ENCODE assay signal across 26 mouse cellular contexts in genomic region chr11:77746652-77747051, GRCm38 (mm10). TPM values are rescaled to one million over a fixed set of nuclear protein-coding genes. Genes with fewer than 3 reads are reported as not detected.
A peak's percentile ranks its signal among the peaks of the same experiment; 100 is the strongest.
DNase-seq lines count a peak whose midpoint lies in the region; ATAC-seq and TF ChIP-seq lines count a peak whose summit lies in the region.
"Had no signal": no experiment of that assay in that cellular context is flagged by ENCODE, and none has a peak within 500 bp of the region (broad histone marks: within the 10 kb centered on the region; RNA-seq: fewer than 3 reads in every experiment).

No protein-coding gene starts in this region.

- H3K9me3 ChIP-seq in MEL (replicated peaks; ENCODE audit: insufficient read depth, low read length), result no peaks in the 10 kb centered on the region
- H3K9me3 ChIP-seq in liver, embryonic 14.5 days (ENCODE audit: control insufficient read depth, low read length), result no peaks in the 10 kb centered on the region
- H3K9me3 ChIP-seq: embryonic facial prominence, embryonic 13.5 days; forebrain, embryonic 13.5 days; hindbrain, embryonic 13.5 days had no signal

- no peaks in the 10 kb centered on the region for H3K79me2 ChIP-seq in MEL (ENCODE audit: control insufficient read depth, insufficient read depth, low read length, poor library complexity)

- peak; percentile 52 for DNase-seq in MEL (ENCODE audit: low read depth, low spot score)
- peak; percentile 34 for DNase-seq in ZHBTc4 (ENCODE audit: low read depth, low spot score)
- DNase-seq in liver, embryonic 14.5 days (ENCODE audit: low read depth in 3 of 3, low spot score in 3 of 3), result peak in 1 of 3 experiments; percentile 42
- DNase-seq in MN1 (ENCODE audit: low spot score), result no peak
- no peak for DNase-seq in lung, postnatal 14 days
- no peak for DNase-seq in thymus, postnatal 4 days
- DNase-seq: adrenal gland, adult 8-10 months; adrenal gland, postnatal 36 days; cerebellum, adult 2 months; cerebellum, postnatal 25 days; forebrain, postnatal 0 days; gastrocnemius, adult 2 months; gastrocnemius, postnatal 25 days; heart, postnatal 10 days had no signal

- no peak overlapping the region for H3K27ac ChIP-seq in MEL (ENCODE audit: control insufficient read depth, low read depth, low read length)
- no peak overlapping the region for H3K27ac ChIP-seq in liver, embryonic 14.5 days
- H3K27ac ChIP-seq: embryonic facial prominence, embryonic 13.5 days; forebrain, embryonic 13.5 days; gastrocnemius, adult 2 months; hindbrain, embryonic 13.5 days; hindbrain, postnatal 0 days had no signal

- no peak for TF ChIP-seq EP300 in MEL (IDR thresholded peaks at IDR 0.05; ENCODE audit: low read depth in 1 of 2, low read length in 2 of 2)
- TF ChIP-seq EP300 in liver, embryonic 14.5 days (IDR thresholded peaks at IDR 0.05; ENCODE audit: low read depth), result no peak

- TF ChIP-seq POLR2A in MEL (IDR thresholded peaks at IDR 0.05; ENCODE audit: control insufficient read depth in 1 of 2, insufficient read depth in 1 of 2, low read depth in 1 of 2, low read length in 2 of 2, poor library complexity in 1 of 2), result no peak

- H3K9ac ChIP-seq in MEL (ENCODE audit: control insufficient read depth, low read depth, low read length, poor library complexity, severe bottlenecking), result no peak overlapping the region
- H3K9ac ChIP-seq in liver, embryonic 14.5 days (replicated peaks), result no peak overlapping the region
- H3K9ac ChIP-seq: embryonic facial prominence, embryonic 13.5 days; forebrain, embryonic 13.5 days; forebrain, postnatal 0 days; hindbrain, embryonic 13.5 days had no signal

- H3K4me3 ChIP-seq in MEL (ENCODE audit: control insufficient read depth in 1 of 2, insufficient read depth in 1 of 2, low read depth in 2 of 2, low read length in 2 of 2), result no peak overlapping the region
- H3K4me3 ChIP-seq in liver, embryonic 14.5 days (ENCODE audit: insufficient read depth in 1 of 2, low read depth in 2 of 2, low read length in 2 of 2), result no peak overlapping the region
- H3K4me3 ChIP-seq: embryonic facial prominence, embryonic 13.5 days; forebrain, embryonic 13.5 days; gastrocnemius, adult 2 months; hindbrain, embryonic 13.5 days had no signal

- H3K4me2 ChIP-seq in liver, embryonic 14.5 days (ENCODE audit: low read depth), result no peak overlapping the region
- H3K4me2 ChIP-seq: embryonic facial prominence, embryonic 13.5 days; forebrain, embryonic 13.5 days; hindbrain, embryonic 13.5 days had no signal

- 0 out of 4 replicates have a peak, but pooled peaks cover 0 to 2% of the 10 kb centered on the region in 2 experiments for H3K27me3 ChIP-seq in MEL (ENCODE audit: control insufficient read depth in 1 of 2, insufficient read depth in 2 of 2, low read length in 2 of 2)
- H3K27me3 ChIP-seq in liver, embryonic 14.5 days (ENCODE audit: control insufficient read depth, insufficient read depth, low read length), result no peaks in the 10 kb centered on the region
- H3K27me3 ChIP-seq: CH12.LX; embryonic facial prominence, embryonic 13.5 days; forebrain, embryonic 13.5 days; hindbrain, embryonic 13.5 days; Patski had no signal

- no peak for TF ChIP-seq CTCF in MEL (IDR thresholded peaks at IDR 0.05 in 2 of 3, conservative IDR thresholded peaks at IDR 0.05 in 1 of 3; ENCODE audit: control insufficient read depth in 1 of 3, insufficient read depth in 1 of 3, low read depth in 2 of 3, low read length in 3 of 3, poor library complexity in 1 of 3, severe bottlenecking in 1 of 3)
- no peak for TF ChIP-seq CTCF in liver, embryonic 14.5 days (IDR thresholded peaks at IDR 0.05; ENCODE audit: low read depth)

- peak; percentile 76 for ATAC-seq in liver, embryonic 14.5 days (ENCODE audit: insufficient read depth)
- ATAC-seq in megakaryocyte-erythroid progenitor cell, adult 5-6 weeks (replicated peaks; ENCODE audit: low FRiP score, low TSS enrichment, poor library complexity, severe bottlenecking), result 0 out of 2 replicates have a peak, but pooled peaks have one; percentile 67
- ATAC-seq: forebrain, embryonic 13.5 days; forebrain, postnatal 0 days; hindbrain, postnatal 0 days; Patski had no signal

- H3K36me3 ChIP-seq in MEL (ENCODE audit: control insufficient read depth in 1 of 2, insufficient read depth in 2 of 2, low read length in 2 of 2), result no peaks in the 10 kb centered on the region
- no peaks in the 10 kb centered on the region for H3K36me3 ChIP-seq in liver, embryonic 14.5 days (replicated peaks; ENCODE audit: control insufficient read depth, insufficient read depth, low read depth)
- H3K36me3 ChIP-seq: embryonic facial prominence, embryonic 13.5 days; hindbrain, embryonic 13.5 days had no signal

- WGBS in liver, embryonic 14.5 days (ENCODE audit: insufficient replicate concordance), result 40% methylated on average over 4 of the region's 4 CpGs

- TF ChIP-seq RAD21 in MEL (IDR thresholded peaks at IDR 0.05; ENCODE audit: low read depth, low read length), result no peak

- 0 out of 4 replicates have a peak, but pooled peaks cover 0 to 7% of the 10 kb centered on the region in 2 experiments for H3K4me1 ChIP-seq in MEL (ENCODE audit: control insufficient read depth in 1 of 2, insufficient read depth in 2 of 2, low read length in 2 of 2)
- H3K4me1 ChIP-seq in liver, embryonic 14.5 days (replicated peaks; ENCODE audit: control insufficient read depth in 2 of 2, insufficient read depth in 2 of 2, low read length in 1 of 2), result peaks cover 9 to 15% of the 10 kb centered on the region in 2 experiments
- H3K4me1 ChIP-seq: embryonic facial prominence, embryonic 13.5 days; forebrain, embryonic 13.5 days; hindbrain, embryonic 13.5 days had no signal

TF ChIP-seq in MEL, 35 proteins besides CTCF, POLR2A, EP300 and RAD21:
- no peak for TF ChIP-seq POLR2AphosphoS5 (IDR thresholded peaks at IDR 0.05; ENCODE audit: borderline replicate concordance, low read depth, low read length)
- no peak for TF ChIP-seq MAZ (IDR thresholded peaks at IDR 0.05; ENCODE audit: low read depth, low read length)

RNA-seq across cellular contexts. Expression of gene Myo18a, which starts 16.4 kb away (rescaled TPM):
- 10.8 and 13.1 TPM in 2 replicates for total RNA-seq in MEL (2012; rRNA removed)
- polyA plus RNA-seq in MEL (2012; ENCODE audit: insufficient read depth in 1 of 2, insufficient read length in 2 of 2, low read depth in 1 of 2, low replicate concordance in 2 of 2, missing spikeins in 1 of 2), result 10 to 100 TPM in 1 of 2 experiments, not detected in 1; 18.0 TPM
- 10.6 and 15.4 TPM in 2 replicates for polyA plus RNA-seq in liver, embryonic 14.5 days (2012; rRNA removed)
- 13.5 and 14.3 TPM in 2 replicates for polyA plus RNA-seq in liver, embryonic 14.5 days (2014; fragmentation: Nextera tagmentation; extraction: Ambion mirVana)
- 69.3 and 99.2 TPM in 2 replicates for total RNA-seq in megakaryocyte-erythroid progenitor cell, adult 5-6 weeks (2014; fragmentation: Nextera tagmentation)
- 84.3 and 107 TPM in 2 replicates for total RNA-seq in megakaryocyte-erythroid progenitor cell, adult 5-6 weeks (2017)

RNA-seq across cellular contexts. Expression of gene Cryba1, which starts 21.6 kb away (rescaled TPM):
- total RNA-seq in MEL (2012; rRNA removed), result not detected in 2 replicates
- polyA plus RNA-seq in MEL (2012; ENCODE audit: insufficient read depth in 1 of 2, insufficient read length in 2 of 2, low read depth in 1 of 2, low replicate concordance in 2 of 2, missing spikeins in 1 of 2), result not detected
- polyA plus RNA-seq in liver, embryonic 14.5 days (2012; rRNA removed), result not detected in 2 replicates
- not detected in 2 replicates for polyA plus RNA-seq in liver, embryonic 14.5 days (2014; fragmentation: Nextera tagmentation; extraction: Ambion mirVana)
- total RNA-seq in megakaryocyte-erythroid progenitor cell, adult 5-6 weeks (2014; fragmentation: Nextera tagmentation), result not detected in 2 replicates
- total RNA-seq in megakaryocyte-erythroid progenitor cell, adult 5-6 weeks (2017), result not detected in 2 replicates
- total RNA-seq: adrenal gland, adult 8-10 months; adrenal gland, postnatal 36 days; CH12.LX; ES-E14; gastrocnemius, adult 2 months; gastrocnemius, postnatal 25 days; granulocyte monocyte progenitor cell, adult 5-6 weeks; heart, postnatal 10 days; hematopoietic stem cell, adult 5-6 weeks; hindbrain, postnatal 0 days had no signal
- polyA plus RNA-seq: cerebellum, adult 2 months; cortical plate, adult 2 months; embryonic facial prominence, embryonic 13.5 days; heart, embryonic 14.5 days; Patski had no signal

RNA-seq across cellular contexts. Expression of gene Gm10277, which starts 40.9 kb away (rescaled TPM):
- total RNA-seq in MEL (2012; rRNA removed), result 0.16 and 0.35 TPM in 2 replicates
- under 1 TPM in 1 of 2 experiments, not detected in 1; 0.19 TPM for polyA plus RNA-seq in MEL (2012; ENCODE audit: insufficient read depth in 1 of 2, insufficient read length in 2 of 2, low read depth in 1 of 2, low replicate concordance in 2 of 2, missing spikeins in 1 of 2)
- polyA plus RNA-seq in liver, embryonic 14.5 days (2012; rRNA removed), result not detected in 2 replicates
- polyA plus RNA-seq in liver, embryonic 14.5 days (2014; fragmentation: Nextera tagmentation; extraction: Ambion mirVana), result 0.11 and 0.18 TPM in 2 replicates
- not detected in 2 replicates for total RNA-seq in megakaryocyte-erythroid progenitor cell, adult 5-6 weeks (2014; fragmentation: Nextera tagmentation)
- not detected in 2 replicates for total RNA-seq in megakaryocyte-erythroid progenitor cell, adult 5-6 weeks (2017)
- total RNA-seq: adrenal gland, adult 8-10 months; adrenal gland, postnatal 36 days; CH12.LX; forebrain, postnatal 0 days; gastrocnemius, adult 2 months; gastrocnemius, postnatal 25 days; granulocyte monocyte progenitor cell, adult 5-6 weeks; heart, postnatal 10 days; hematopoietic stem cell, adult 5-6 weeks; hindbrain, postnatal 0 days had no signal
- polyA plus RNA-seq: cerebellum, adult 2 months; cortical plate, adult 2 months had no signal

Comparison
In these comparisons a context has a peak if more than half of its experiments do, and no peak if none do; other contexts are left out.
1. DNase-seq: peak in MEL (single experiment) and ZHBTc4 (single experiment); none in MN1 (single experiment), lung, postnatal 14 days (single experiment) and thymus, postnatal 4 days (single experiment).